Mouse (Mus musculus): Measurements from ENCODE around the gene Gm28038.

DNA sequence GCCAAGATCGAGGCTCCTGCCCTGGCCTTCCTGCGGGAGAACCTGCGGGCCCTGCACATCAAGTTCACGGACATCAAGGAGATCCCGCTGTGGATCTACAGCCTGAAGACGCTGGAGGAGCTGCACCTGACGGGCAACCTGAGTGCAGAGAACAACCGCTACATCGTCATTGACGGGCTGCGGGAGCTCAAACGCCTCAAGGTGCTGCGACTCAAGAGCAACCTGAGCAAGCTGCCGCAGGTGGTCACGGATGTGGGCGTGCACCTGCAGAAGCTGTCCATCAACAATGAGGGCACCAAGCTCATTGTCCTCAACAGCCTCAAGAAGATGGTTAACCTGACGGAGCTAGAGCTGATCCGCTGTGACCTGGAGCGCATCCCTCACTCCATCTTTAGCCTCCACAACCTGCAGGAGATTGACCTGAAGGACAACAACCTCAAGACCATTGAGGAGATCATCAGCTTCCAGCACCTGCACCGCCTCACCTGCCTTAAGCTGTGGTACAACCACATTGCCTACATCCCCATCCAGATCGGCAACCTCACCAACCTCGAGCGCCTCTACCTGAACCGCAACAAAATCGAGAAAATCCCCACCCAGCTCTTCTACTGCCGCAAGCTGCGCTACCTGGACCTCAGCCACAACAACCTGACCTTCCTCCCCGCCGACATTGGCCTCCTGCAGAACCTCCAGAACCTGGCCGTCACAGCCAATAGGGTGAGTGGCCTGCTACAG, 24.1 kb upstream of the Gm28038 start:
- TF ChIP-seq POLR2A (IDR thresholded peaks at IDR 0.05; ENCODE audit: insufficient read depth, low read depth, low read length) = no peak
- TF ChIP-seq EP300 (IDR thresholded peaks at IDR 0.05; ENCODE audit: insufficient read depth, low read depth, low read length) = no peak
